Mouse (Mus musculus) heart, embryonic 12.5 days (tissue): ENCODE data around the gene Kcne1. TPM values are rescaled to one million over a fixed set of nuclear protein-coding genes. Genes with fewer than 3 reads are reported as not detected.

Source experiments
- ATAC-seq: fragments of 200-750 bp; cut with Nextera tagmentation; 2 replicates; pipeline ENCODE4 v1.8.0; 2017; ENCODE audit warnings: moderate TSS enrichment, moderate library complexity; ENCODE audit not compliant: insufficient number of reproducible peaks, low FRiP score
- H3K27ac ChIP-seq: fragments of 300-500 bp; sonication (generic); 2 replicates; pipeline ENCODE4 v1.5.1; 2016; ENCODE audit warnings: mild to moderate bottlenecking, moderate library complexity; ENCODE audit not compliant: poor library complexity, severe bottlenecking
- H3K27me3 ChIP-seq: fragments of 300-500 bp; sonication (generic); replicated peaks from 2 replicates; pipeline ENCODE4 v1.6.1; 2016; ENCODE audit warnings: mild to moderate bottlenecking, moderate library complexity
- H3K36me3 ChIP-seq: fragments of 300-500 bp; sonication (generic); 2 replicates; pipeline ENCODE4 v1.6.1; 2016; ENCODE audit warnings: mild to moderate bottlenecking, moderate library complexity
- H3K4me1 ChIP-seq: fragments of 300-500 bp; sonication (generic); replicated peaks from 2 replicates; pipeline ENCODE4 v1.6.1; 2016; ENCODE audit warnings: mild to moderate bottlenecking
- H3K4me2 ChIP-seq: fragments of 300-500 bp; sonication (generic); 2 replicates; pipeline ENCODE4 v1.6.1; 2016; ENCODE audit warnings: mild to moderate bottlenecking, moderate library complexity
- H3K4me3 ChIP-seq: fragments of 300-500 bp; sonication (generic); 2 replicates; pipeline ENCODE4 v1.5.1; 2016; ENCODE audit warnings: mild to moderate bottlenecking
- H3K9ac ChIP-seq: fragments of 300-500 bp; sonication (generic); 2 replicates; pipeline ENCODE4 v1.6.1; 2016; ENCODE audit warnings: mild to moderate bottlenecking, moderate library complexity
- H3K9me3 ChIP-seq: fragments of 300-500 bp; sonication (generic); replicated peaks from 2 replicates; pipeline ENCODE4 v1.6.1; 2016; ENCODE audit warnings: mild to moderate bottlenecking, moderate library complexity
- WGBS: fragments of 180-500 bp; shearing (Covaris S2); methylation state at CpG from one replicate; pipeline ENCODE4 v1.1.7; 2016; 5-methylcytosine and 5-hydroxymethylcytosine counted together
- polyA plus RNA-seq: library from polyadenylated mRNA; unstranded; fragments of >200 nt; fragmentation: Nextera tagmentation; extraction: Ambion mirVana; gene quantifications from 2 replicates; pipeline ENCODE4 v1.2.1, GENCODE M21; 2016

Kcne1 gene
- polyA plus RNA-seq, 1 experiment from 2014 or later: 87.1 TPM

DNA sequence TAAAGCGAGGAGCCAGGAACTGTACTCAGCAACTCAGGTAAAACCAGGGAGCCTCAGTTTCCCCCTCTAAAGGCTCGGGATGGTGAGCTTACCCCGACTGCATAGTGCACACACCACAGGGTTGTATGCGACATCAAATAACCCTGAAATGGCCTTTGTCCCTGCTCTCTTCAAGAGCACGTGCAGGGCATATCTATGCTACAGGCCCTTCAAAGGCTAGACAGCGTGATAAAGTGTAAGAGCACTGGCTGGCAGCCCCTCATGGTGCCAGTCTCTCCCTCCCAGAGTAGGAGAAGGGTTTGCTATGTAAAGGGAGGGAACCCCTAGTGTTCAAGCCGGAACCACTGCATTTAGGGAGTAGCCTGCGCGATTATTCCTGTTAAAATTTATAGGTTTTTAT lies 2.2 kb downstream of the Kcne1 start:
- no peak overlapping the region for H3K4me3 ChIP-seq
- 49% methylated on average over 9 of the region's 9 CpGs for whole genome bisulfite sequencing
- no peaks in the 10 kb centered on the region for H3K27me3 ChIP-seq
- peak overlapping the region; percentile 31; the same call in 1 of the 2 replicates for H3K4me2 ChIP-seq
- H3K27ac ChIP-seq: peak overlapping the region; percentile 70; the same call in 1 of the 2 replicates
- no peak for ATAC-seq
- H3K36me3 ChIP-seq: no peaks in the 10 kb centered on the region
- peak overlapping the region; percentile 29; the same call in 1 of the 2 replicates for H3K9ac ChIP-seq
- peaks cover 47% of the 10 kb centered on the region for H3K4me1 ChIP-seq
- H3K9me3 ChIP-seq: no peaks in the 10 kb centered on the region

DNA sequence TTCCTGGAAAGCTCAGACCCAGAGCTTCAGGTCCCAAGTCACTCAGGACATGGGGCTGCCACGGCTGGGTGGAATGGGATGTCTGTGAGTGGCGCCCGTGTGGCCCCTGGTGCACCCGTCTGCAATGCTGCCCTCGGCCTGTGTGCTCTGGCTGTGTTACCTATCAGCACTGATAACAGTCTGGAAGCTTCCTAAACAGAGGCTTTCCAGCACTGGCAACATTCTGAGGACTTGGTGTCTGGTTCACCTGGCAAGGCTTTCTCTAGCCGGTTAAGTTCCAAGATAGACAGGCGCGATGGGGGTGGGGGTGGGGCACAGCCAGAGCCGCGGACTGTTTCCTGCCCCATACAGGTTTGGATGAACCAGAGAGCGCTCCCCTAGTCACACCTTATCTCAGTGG lies 3.3 kb downstream of the Kcne1 start:
- Histone ChIP-seq H3K27ac (peak overlapping the region; percentile 70), H3K27me3 (no peaks in the 10 kb centered on the region), H3K9me3 (no peaks in the 10 kb centered on the region), H3K9ac (peak overlapping the region; percentile 29; the same call in 1 of the 2 replicates), H3K4me1 (peaks cover 47% of the 10 kb centered on the region), H3K4me2 (peak overlapping the region; percentile 31), H3K4me3 (no peak overlapping the region), H3K36me3 (no peaks in the 10 kb centered on the region)
- ATAC-seq: no peak
- 22% methylated on average over 11 of the region's 11 CpGs for WGBS

DNA sequence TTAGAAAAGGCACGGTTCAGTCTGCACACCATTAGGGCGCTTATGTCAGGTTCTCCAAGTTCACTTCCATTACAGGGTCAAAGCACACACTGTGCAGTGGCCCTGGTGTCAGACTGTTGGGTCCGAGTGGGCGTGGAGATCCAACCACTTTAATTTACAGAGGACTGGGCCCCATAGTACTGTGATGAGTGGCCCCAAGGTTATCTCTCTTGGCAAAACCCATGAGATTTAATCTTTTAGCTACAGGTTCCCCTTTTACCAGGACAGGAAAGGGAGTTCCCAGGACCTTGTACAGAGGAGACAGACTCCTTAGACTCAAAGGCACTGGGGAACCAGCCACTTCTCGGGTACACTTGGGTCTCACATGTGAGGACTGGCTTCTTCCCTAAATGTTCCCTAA lies 3.9 kb downstream of the Kcne1 start:
- no peak for ATAC-seq
- no peaks in the 10 kb centered on the region for H3K27me3 ChIP-seq
- peak overlapping the region; percentile 70 for H3K27ac ChIP-seq
- H3K36me3 ChIP-seq: no peaks in the 10 kb centered on the region
- 0 out of 2 replicates have a peak overlapping the region, but pooled peaks have one; percentile 31 for H3K4me2 ChIP-seq
- H3K4me1 ChIP-seq: peaks cover 47% of the 10 kb centered on the region
- H3K4me3 ChIP-seq: no peak overlapping the region
- WGBS: 64% methylated on average over 5 of the region's 5 CpGs
- no peaks in the 10 kb centered on the region for H3K9me3 ChIP-seq
- peak overlapping the region; percentile 11; the same call in 1 of the 2 replicates for H3K9ac ChIP-seq

- H3K36me3 ChIP-seq: no peaks in the 10 kb centered on the region
- no peak overlapping the region for H3K9ac ChIP-seq
- H3K4me2 ChIP-seq: no peak overlapping the region
- no peak for ATAC-seq
- no peak overlapping the region for H3K27ac ChIP-seq
- H3K27me3 ChIP-seq: no peaks in the 10 kb centered on the region
- 86% methylated on average over 2 of the region's 2 CpGs for WGBS
- no peak overlapping the region for H3K4me3 ChIP-seq
- H3K9me3 ChIP-seq: no peaks in the 10 kb centered on the region
- peaks cover 40% of the 10 kb centered on the region for H3K4me1 ChIP-seq
Observed at GRCm38 (mm10) chr16:92353897-92354296, 5.4 kb downstream of the Kcne1 start.

- no peak overlapping the region for H3K4me3 ChIP-seq
- H3K9me3 ChIP-seq: no peaks in the 10 kb centered on the region
- ATAC-seq: no peak
- no peaks in the 10 kb centered on the region for H3K27me3 ChIP-seq
- H3K4me2 ChIP-seq: no peak overlapping the region
- 0 out of 2 replicates have a peak, but pooled peaks cover 2% of the 10 kb centered on the region for H3K36me3 ChIP-seq
- no peak overlapping the region for H3K27ac ChIP-seq
- WGBS: 89% methylated on average over 12 of the region's 12 CpGs
- H3K4me1 ChIP-seq: peaks cover 36% of the 10 kb centered on the region
- H3K9ac ChIP-seq: no peak overlapping the region
Observed at GRCm38 (mm10) chr16:92353295-92353694, 6.0 kb downstream of the Kcne1 start.

DNA sequence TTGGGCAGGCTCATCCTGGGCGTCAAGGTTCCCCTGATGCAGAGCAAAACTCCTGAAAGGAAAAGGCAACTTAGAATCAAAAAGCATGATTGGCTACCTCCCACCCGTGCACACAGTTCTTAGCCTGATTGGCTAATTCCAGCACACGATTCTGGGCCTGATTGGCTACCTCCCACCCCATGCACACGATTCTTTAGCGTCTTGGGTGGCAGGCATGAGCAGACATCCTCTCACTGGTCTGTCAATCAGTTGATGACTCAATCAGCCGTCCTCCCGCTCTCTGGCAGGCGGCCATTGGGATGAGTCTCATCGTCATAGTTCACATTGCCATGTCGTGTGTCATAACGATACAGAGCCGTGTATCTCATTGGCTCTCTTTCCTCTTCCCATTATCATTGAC lies 10.3 kb downstream of the Kcne1 start:
- Histone ChIP-seq H3K9ac (no peak overlapping the region), H3K27ac (no peak overlapping the region), H3K27me3 (no peaks in the 10 kb centered on the region), H3K4me2 (no peak overlapping the region), H3K36me3 (0 out of 2 replicates have a peak, but pooled peaks cover 2% of the 10 kb centered on the region), H3K4me1 (peaks cover 32% of the 10 kb centered on the region), H3K9me3 (no peaks in the 10 kb centered on the region), H3K4me3 (no peak overlapping the region)
- no peak for ATAC-seq
- 80% methylated on average over 12 of the region's 12 CpGs for WGBS

DNA sequence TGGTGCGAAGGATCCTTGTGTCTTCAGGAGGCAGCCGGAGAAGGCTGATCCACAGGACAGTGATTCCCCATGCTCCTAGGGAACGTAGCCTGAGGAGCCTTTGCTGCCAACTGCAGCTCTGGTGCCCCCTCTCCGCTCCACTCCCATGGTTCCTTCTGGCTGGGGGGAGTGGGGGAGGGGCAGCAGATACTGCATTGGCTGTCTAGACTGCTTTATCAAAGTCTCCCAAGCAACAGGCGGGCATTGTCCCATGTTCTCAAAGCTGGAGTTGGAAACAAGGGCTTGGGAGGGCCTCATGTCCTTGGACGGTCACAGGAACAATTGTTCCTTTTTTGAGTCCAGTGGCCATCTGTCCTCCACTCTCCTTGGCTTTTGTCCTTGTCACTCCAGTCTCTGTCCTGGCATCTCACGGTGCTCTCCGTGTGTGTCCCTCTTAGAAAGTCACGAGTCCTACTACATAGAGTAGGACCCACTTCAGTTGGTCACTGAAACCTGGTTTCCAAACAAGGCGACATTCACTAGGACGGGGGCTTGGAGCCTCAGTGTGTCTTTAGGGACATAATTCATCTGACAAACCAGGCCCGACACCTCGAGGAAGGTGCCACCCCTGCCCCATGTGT lies 12.9 kb downstream of the Kcne1 start:
- Histone ChIP-seq H3K4me1 (peaks cover 37% of the 10 kb centered on the region), H3K4me2 (peak overlapping the region; percentile 40; the same call in 1 of the 2 replicates), H3K36me3 (0 out of 2 replicates have a peak, but pooled peaks cover 2% of the 10 kb centered on the region), H3K4me3 (no peak overlapping the region), H3K27me3 (no peaks in the 10 kb centered on the region), H3K9ac (peak overlapping the region; percentile 63), H3K27ac (peak overlapping the region; percentile 98), H3K9me3 (no peaks in the 10 kb centered on the region)
- 35% methylated on average over 13 of the region's 13 CpGs for WGBS
- peak; percentile 69 for ATAC-seq

DNA sequence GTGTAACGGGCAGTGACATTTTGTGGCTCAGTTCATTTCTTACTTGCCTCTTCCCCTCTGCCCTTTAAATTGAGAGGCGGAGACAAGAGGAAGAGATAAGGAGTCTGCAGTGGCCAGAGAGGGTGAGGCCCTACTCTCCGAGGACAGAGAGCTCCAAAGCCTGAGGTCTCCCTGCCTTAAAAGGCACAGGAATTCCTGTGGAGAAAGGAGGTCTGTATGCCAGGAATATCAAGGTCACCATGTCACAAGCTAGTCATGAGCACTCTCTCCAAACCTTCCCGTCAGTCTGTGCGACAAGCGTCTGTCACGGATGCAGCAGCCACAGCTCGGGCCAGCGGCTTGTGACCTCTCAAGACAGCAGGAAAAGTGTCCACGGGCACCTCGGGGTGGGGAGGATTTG lies 14.1 kb downstream of the Kcne1 start:
- no peaks in the 10 kb centered on the region for H3K9me3 ChIP-seq
- H3K9ac ChIP-seq: no peak overlapping the region; the same call in 1 of the 2 replicates
- 0 out of 2 replicates have a peak overlapping the region, but pooled peaks have one; percentile 0 for H3K4me2 ChIP-seq
- H3K27ac ChIP-seq: peak overlapping the region; percentile 98
- 4% methylated on average over 11 of the region's 11 CpGs for WGBS
- H3K4me1 ChIP-seq: peaks cover 47% of the 10 kb centered on the region
- peak; percentile 79 for ATAC-seq
- H3K27me3 ChIP-seq: no peaks in the 10 kb centered on the region
- H3K4me3 ChIP-seq: no peak overlapping the region
- H3K36me3 ChIP-seq: 0 out of 2 replicates have a peak, but pooled peaks cover 2% of the 10 kb centered on the region

GRCm38 (mm10) chr16:92340612-92341511 lies 18.4 kb downstream of the Kcne1 start:
- 12% methylated on average over 27 of the region's 27 CpGs for WGBS
- H3K4me1 ChIP-seq: peaks cover 43% of the 10 kb centered on the region
- peak overlapping the region; percentile 15 for H3K4me3 ChIP-seq
- no peaks in the 10 kb centered on the region for H3K9me3 ChIP-seq
- peak overlapping the region; percentile 55 for H3K4me2 ChIP-seq
- peak overlapping the region; percentile 6 for H3K9ac ChIP-seq
- peak overlapping the region; percentile 91 for H3K27ac ChIP-seq
- H3K27me3 ChIP-seq: no peaks in the 10 kb centered on the region
- H3K36me3 ChIP-seq: no peaks in the 10 kb centered on the region
- peak; percentile 65 for ATAC-seq

GRCm38 (mm10) chr16:92336280-92336679 lies 23.0 kb downstream of the Kcne1 start:
- Histone ChIP-seq H3K4me3 (no peak overlapping the region), H3K9me3 (no peaks in the 10 kb centered on the region), H3K9ac (no peak overlapping the region), H3K36me3 (no peaks in the 10 kb centered on the region), H3K4me1 (peaks cover 38% of the 10 kb centered on the region), H3K27ac (no peak overlapping the region), H3K4me2 (no peak overlapping the region), H3K27me3 (no peaks in the 10 kb centered on the region)
- no peak for ATAC-seq
- 7% methylated on average over 9 of the region's 9 CpGs for WGBS

- no peaks in the 10 kb centered on the region for H3K36me3 ChIP-seq
- ATAC-seq: no peak
- H3K9ac ChIP-seq: no peak overlapping the region
- no peaks in the 10 kb centered on the region for H3K9me3 ChIP-seq
- no peak overlapping the region for H3K4me3 ChIP-seq
- H3K27me3 ChIP-seq: no peaks in the 10 kb centered on the region
- H3K27ac ChIP-seq: no peak overlapping the region
- WGBS: 61% methylated on average over 9 of the region's 9 CpGs
- H3K4me1 ChIP-seq: peaks cover 31% of the 10 kb centered on the region
- no peak overlapping the region for H3K4me2 ChIP-seq
Observed at GRCm38 (mm10) chr16:92334600-92334999, 24.7 kb downstream of the Kcne1 start.
